Mouse (Mus musculus) mouse trophoblast stem cell (cell line): ENCODE results near the gene Stab1.

Experiments used
- in situ Hi-C, 2 experiments: fragments of 300-500 bp; cut with MseI, MboI; formaldehyde crosslinking; loops; 2 replicates in 1 of 2; 3 replicates in 1 of 2; pipeline ENCODE4 v1.15.1; 2025

Gene Stab1

GRCm38 (mm10) chr14:31165010-31165409, 3.4 kb downstream of the Stab1 start:
- in situ Hi-C loops = no loop called here

GRCm38 (mm10) chr14:31164067-31164466, 4.4 kb downstream of the Stab1 start:
- in situ Hi-C loops = no loop called here

DNA sequence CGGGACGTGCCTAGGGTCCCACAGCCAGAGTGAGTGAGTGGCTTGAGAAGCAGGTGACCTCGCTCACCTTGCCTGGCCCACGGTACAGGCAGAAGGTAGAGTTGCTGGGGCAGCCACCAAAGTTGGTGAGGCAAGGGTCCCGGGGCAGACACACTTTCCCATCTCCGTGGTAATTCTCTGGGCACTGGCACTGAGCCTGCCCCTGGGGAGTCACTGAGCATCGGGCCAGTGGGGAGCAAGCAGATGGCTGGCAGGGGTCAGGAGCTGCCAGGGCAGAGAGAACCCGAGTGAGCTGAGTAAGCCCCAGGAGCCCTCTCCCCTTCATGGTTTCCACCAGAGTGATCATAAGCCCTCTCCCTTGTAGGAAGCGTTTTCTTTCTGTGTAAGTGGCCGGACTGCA, 6.8 kb downstream of the Stab1 start:
- in situ Hi-C loops = no loop called here

- in situ Hi-C loops = no loop called here
These were observed 7.2 kb downstream of the Stab1 start for GRCm38 (mm10) chr14:31161191-31161590.

DNA sequence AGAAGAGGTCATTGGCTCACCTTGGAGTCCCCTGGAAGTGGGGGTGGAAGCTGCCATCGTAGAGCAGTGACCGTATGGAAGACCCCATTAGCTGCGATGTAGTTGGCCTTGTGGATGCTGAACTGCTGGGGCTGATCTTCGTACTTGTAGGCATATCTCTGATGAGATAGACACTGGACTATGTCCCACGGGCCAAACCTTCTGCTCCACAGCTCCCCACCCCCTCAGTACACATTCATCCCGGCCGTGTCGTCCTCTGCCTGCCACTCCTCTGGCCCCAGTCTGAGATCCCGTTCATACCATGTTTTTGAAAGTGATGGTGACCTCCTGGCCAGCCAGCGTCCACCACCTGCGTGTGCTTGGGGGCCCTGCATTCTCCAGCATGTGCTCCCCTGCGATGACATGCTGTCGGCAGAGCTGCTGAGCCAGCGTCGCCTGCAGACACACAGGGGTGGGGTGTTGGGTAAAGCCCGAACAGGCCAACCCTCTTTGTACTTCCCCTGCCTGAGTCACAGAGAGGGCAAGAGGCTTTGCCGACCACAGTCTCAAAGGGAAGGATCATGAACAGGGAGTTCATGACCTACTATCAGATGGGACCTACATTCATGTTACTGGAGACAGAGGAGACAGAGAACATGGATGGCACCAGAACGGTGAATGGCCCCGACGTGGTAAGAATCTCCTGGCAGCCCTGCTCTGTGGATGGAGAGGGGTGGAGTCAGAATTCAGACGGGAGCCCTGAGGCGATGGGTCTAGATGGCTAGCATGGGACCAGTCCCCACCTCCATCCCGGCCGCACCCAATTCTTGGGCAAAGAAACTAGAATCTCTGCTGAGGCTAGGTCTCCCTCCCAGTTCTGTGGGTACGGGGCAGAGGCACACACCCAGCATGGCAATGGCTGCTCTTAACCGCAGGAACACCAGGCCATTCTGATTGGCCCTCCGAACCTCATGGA, 8.0 kb downstream of the Stab1 start:
- in situ Hi-C loops = no loop called here

GRCm38 (mm10) chr14:31145694-31146093, 22.7 kb downstream of the Stab1 start:
- in situ Hi-C loops = no loop called here

DNA sequence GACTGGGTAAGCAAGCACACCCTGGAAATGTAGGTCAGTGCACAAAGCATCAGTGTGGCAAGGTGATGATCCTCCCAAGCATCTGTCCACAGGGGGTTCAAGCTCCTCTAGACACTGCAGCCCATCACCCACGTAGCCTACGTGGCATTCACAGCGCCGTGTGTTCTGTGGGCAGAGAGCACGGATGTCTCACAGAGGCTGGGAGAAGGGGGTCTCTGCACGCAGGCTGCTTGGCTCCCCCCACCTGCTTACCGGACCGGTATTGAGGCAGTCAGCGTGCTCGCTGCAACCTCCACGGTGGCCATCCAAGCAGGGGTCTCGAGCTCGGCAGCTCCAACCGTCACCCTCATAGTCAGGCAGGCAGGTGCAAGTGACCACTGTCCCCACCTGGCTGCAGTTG, 27.4 kb downstream of the Stab1 start:
- in situ Hi-C loops = no loop called here

GRCm38 (mm10) chr14:31140141-31140540, 28.3 kb downstream of the Stab1 start:
- in situ Hi-C loops = no loop called here

- in situ Hi-C loops = no loop called here
These were observed 28.8 kb downstream of the Stab1 start for GRCm38 (mm10) chr14:31139666-31140065.

DNA sequence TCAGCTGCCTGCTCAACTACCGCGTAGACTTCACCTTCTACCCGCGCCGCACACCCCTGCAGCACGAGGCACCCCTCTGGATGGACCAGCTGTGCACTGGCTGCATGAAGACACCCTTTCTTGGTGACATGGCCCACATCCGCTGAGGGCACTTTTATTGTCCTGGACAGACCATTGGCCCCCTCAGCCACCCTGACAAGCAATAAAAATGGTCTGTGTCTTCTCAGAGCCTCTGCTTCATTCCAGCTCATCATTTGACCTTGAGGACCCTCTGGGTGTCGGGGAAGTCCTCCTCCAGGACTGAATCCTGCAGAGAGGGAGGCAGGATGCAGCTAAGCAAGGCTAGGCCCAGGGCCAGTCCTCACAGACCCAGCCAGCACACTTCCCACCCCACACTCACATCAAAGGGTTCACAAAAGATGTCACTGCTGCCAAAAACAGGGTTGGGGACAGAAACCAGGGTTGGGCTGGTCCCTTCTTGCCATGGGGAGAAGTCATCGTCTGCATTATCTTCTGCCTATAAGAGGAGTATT, 29.5 kb downstream of the Stab1 start:
- in situ Hi-C loops = no loop called here

- in situ Hi-C loops = no loop called here
These were observed 30.1 kb downstream of the Stab1 start for GRCm38 (mm10) chr14:31138219-31138896.

GRCm38 (mm10) chr14:31137791-31138190, 30.6 kb downstream of the Stab1 start:
- in situ Hi-C loops = no loop called here

- in situ Hi-C loops = no loop called here
These were observed 31.2 kb downstream of the Stab1 start for GRCm38 (mm10) chr14:31137281-31137595.

DNA sequence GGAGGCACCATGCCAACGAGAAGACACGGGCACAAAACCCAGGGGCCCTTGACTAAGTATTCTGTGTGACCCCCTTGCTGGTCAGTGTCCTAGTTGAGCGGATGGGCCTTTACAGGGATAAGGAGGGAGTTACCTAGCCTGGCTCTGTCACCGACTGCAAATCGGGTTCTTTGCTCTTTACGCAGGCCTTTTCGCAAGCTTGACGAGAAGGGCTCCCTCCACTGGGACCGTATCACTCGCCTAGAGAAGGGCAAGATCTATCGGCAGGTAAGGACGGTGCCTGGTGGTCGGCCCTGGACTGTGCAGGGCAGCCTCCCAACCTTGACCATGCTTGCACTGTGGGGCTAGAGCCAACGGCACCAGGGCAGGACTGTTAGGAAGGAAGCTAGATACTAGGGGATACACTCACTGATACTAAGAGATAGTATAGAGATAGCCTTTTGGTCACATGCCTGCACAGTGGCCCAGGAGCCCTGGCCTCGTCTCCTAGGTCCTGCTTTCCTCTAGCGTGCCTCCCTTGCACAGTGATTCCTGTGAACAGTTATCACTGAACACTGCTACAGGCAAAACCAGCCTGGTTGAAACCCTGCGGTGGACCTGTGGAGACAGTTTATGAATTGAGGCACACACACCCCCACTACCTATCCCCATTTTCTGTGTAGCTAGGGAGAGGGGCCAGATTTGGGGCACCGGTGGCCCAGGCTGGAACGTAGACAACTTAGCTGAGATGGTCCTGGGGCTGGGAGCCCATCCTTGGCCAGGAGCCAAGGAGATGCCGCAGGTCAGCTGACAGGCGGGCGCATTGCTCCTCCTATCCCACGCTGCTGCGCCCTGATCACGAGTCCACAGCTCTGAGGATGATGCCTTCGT, 31.8 kb downstream of the Stab1 start:
- in situ Hi-C loops = no loop called here

DNA sequence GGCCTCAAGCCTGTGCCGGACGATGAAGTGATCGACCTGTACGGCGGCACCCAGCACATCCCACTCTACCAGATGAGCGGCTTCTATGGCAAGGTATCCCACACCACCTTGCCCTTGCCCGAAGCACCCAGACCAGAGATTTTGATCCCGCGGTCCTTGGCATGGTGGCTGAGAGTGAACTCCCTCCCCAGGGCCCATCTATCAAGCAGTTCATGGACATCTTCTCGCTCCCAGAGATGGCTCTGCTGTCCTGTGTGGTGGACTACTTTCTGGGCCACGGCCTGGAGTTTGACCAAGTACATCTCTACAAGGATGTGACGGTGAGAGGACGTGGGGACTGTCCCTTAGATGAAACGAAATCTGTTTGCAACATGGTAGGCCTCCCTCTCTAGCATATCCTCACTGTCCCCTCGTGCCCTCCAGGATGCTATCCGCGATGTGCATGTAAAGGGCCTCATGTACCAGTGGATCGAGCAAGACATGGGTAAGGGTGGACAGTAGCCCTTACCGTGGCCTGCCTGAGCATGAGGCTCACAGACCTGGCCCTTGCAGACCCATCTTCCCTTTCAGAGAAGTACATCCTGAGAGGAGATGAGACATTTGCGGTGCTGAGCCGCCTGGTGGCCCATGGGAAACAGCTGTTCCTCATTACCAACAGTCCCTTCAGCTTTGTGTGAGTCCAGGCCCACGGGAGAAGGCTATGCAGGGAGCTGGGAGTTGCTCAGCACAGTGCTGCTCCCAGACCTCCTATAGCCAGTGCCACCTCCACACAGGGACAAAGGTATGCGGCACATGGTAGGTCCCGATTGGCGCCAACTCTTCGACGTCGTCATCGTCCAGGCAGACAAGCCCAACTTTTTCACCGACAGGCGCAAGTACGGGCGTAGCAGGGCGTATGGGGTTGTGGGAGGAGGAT, 32.7 kb downstream of the Stab1 start:
- in situ Hi-C loops = no loop called here

DNA sequence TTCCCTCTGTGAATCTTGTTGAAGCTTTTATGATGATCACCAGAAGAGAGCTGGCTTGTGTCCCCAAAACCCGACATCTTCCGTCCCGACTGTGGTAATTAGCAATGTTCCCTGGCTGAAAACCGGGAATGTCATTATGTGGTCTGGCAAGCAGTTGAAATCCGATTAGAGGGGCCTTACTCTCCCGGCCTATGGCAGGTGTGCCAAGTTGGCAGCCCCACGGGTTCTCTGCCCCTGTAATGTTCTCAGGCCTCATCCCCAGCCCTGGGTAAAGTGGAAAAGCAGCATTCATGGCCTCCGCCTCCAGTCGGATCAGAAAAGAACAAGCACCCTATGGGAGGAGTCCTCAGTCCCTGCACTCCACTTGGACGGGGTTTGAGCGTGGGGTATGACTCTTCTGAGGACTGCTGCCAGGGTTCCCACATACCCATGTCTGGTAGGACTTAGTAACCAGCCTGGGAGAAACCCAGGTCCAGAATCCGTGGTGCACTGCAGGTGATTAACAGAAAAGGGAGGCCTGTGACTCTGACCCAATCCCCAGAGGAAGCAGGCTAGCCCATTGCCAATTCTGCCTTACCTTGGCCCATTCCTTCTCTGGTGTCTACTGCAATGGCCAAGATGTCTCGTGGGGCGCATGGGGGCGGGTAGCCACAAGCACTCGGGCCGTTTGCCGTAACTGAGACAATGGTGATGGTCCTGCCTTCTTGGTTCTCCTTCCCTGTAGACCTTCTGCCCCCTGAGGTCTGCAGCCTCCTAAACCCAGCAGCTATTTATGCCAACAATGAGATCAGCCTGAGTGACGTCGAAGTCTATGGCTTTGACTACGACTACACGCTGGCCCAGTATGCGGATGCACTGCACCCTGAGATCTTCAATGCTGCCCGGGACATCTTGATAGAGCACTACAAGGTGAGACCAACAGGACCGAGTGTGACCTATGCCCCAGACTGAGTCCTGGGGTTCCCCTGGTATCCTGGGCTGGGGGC, 34.1 kb downstream of the Stab1 start:
- in situ Hi-C loops = no loop called here

GRCm38 (mm10) chr14:31133023-31133665, 35.3 kb downstream of the Stab1 start:
- in situ Hi-C loops = no loop called here

DNA sequence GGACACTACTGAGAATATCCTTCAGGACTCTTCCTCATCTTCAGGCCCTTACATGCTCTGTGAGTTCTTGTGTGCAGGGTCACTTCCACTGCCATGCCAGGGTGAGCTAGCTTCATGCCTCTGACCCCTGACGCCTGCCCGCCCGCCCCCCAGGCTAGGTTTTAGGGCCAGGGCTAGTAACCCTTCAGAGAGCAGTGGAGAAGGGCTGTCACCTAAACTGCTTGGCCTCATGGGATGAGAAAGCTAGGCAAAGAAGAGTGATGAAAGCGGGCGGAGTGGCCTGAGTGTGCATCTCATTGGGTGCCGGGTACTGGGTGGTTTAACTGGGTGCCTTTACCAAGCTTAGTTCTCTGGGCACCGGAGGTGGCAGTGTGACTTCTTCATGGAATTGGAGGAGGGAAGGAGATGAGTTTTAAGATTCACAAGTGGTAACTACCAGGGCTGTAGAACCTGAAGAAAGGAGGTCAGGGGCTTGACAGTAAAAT, 35.9 kb downstream of the Stab1 start:
- in situ Hi-C loops = no loop called here

DNA sequence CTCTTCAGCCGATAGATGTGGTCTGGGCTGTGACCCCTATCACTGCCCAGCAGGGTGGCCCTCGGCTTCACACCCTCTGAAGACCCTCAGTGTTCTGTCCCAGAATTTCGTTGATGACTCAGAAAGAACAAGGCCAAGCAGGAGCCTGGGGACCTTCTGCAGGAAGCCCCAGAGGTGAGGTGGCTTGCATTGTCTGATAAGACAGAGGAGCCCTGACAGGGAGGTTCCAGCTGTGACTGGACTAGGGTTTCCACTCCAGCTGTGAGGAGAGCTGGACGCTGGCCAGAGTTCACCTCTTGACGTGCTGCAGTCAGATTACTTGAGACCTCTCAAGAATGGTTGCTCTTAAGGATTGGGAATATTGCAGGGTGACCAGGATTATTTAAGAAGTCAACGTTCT, 36.4 kb downstream of the Stab1 start:
- in situ Hi-C loops = no loop called here
